Mouse (Mus musculus) testis, postnatal 14 days (tissue): ENCODE measurements at regions not wholly inside any gene's neighbourhood (a gene's known extent, or its start where the extent isn't known, plus 50 kb on each side); places are given as distances from the start of the nearest gene placed in this dataset.

Source experiments
- DNase-seq: peaks from one replicate; pipeline ENCODE4 v3.0.0; 2021; ENCODE audit warnings: low spot score

GRCm38 (mm10) chr8:116133084-116133483, 371.7 kb upstream of the Dynlrb2 start:
- DNase-seq = no peak

- no peak for DNase-seq
Measured at GRCm38 (mm10) chr8:116120067-116120466, 384.7 kb upstream of the Dynlrb2 start.

GRCm38 (mm10) chr8:116117919-116118318, 386.9 kb upstream of the Dynlrb2 start:
- DNase-seq = no peak

- no peak for DNase-seq
Measured at GRCm38 (mm10) chr8:116116625-116117024, 388.1 kb upstream of the Dynlrb2 start.

- DNase-seq = peak; percentile 53
Measured at GRCm38 (mm10) chr8:116115811-116116372, 388.9 kb upstream of the Dynlrb2 start.

GRCm38 (mm10) chr8:116114978-116115377, 389.8 kb upstream of the Dynlrb2 start:
- no peak for DNase-seq

- peak; percentile 32 for DNase-seq
Measured at GRCm38 (mm10) chr8:116114502-116114901, 390.3 kb upstream of the Dynlrb2 start.

GRCm38 (mm10) chr8:116111168-116111567, 393.6 kb upstream of the Dynlrb2 start:
- DNase-seq = no peak

- no peak for DNase-seq
Measured at GRCm38 (mm10) chr8:116096666-116097065, 389.1 kb upstream of the Maf start.

GRCm38 (mm10) chr8:116083156-116083555, 375.6 kb upstream of the Maf start:
- no peak for DNase-seq

- DNase-seq = no peak
Measured at GRCm38 (mm10) chr8:116078849-116079407, 371.3 kb upstream of the Maf start.

- no peak for DNase-seq
Measured at GRCm38 (mm10) chr8:116071497-116071896, 363.9 kb upstream of the Maf start.

- no peak for DNase-seq
Measured at GRCm38 (mm10) chr8:116069538-116069937, 361.9 kb upstream of the Maf start.

GRCm38 (mm10) chr8:116067978-116068375, 360.4 kb upstream of the Maf start:
- no peak for DNase-seq

GRCm38 (mm10) chr8:116067182-116067977, 359.8 kb upstream of the Maf start:
- no peak for DNase-seq

- no peak for DNase-seq
Measured at GRCm38 (mm10) chr8:116065871-116066270, 358.3 kb upstream of the Maf start.

GRCm38 (mm10) chr8:116065327-116065726, 357.7 kb upstream of the Maf start:
- DNase-seq = peak; percentile 19

- DNase-seq = peak; percentile 15
Measured at GRCm38 (mm10) chr8:116064562-116064961, 357.0 kb upstream of the Maf start.

GRCm38 (mm10) chr8:116063541-116063940, 355.9 kb upstream of the Maf start:
- peak; percentile 71 for DNase-seq

- no peak for DNase-seq
Measured at GRCm38 (mm10) chr8:116053483-116053882, 345.9 kb upstream of the Maf start.

GRCm38 (mm10) chr8:116053043-116053442, 345.4 kb upstream of the Maf start:
- DNase-seq = no peak

GRCm38 (mm10) chr8:116048480-116048879, 340.9 kb upstream of the Maf start:
- DNase-seq = no peak

- DNase-seq = no peak
Measured at GRCm38 (mm10) chr8:116046859-116047258, 339.3 kb upstream of the Maf start.
